Mouse (Mus musculus): Measurements from ENCODE around the gene Dll1.
A peak's percentile ranks its signal among the peaks of the same experiment; 100 is the strongest.

Dll1 gene

GRCm38 (mm10) chr17:15376494-15377181 is at the start of gene Dll1:
Gene Dll1, minus strand, starts transcription at chr17:15376872.
- peak; percentile 74 for DNase-seq (ENCODE audit: low read depth, low spot score)

GRCm38 (mm10) chr17:15425931-15426330 is 49.3 kb upstream of the Dll1 start:
- no peak for DNase-seq (ENCODE audit: low read depth, low spot score)

- no peak for DNase-seq (ENCODE audit: low read depth, low spot score)
These were observed 46.6 kb upstream of the Dll1 start for GRCm38 (mm10) chr17:15423080-15423765.

- no peak for DNase-seq (ENCODE audit: low read depth, low spot score)
These were observed 46.0 kb upstream of the Dll1 start for GRCm38 (mm10) chr17:15422666-15423065.

- no peak for DNase-seq (ENCODE audit: low read depth, low spot score)
These were observed 44.8 kb upstream of the Dll1 start for GRCm38 (mm10) chr17:15421446-15421845.

- DNase-seq (ENCODE audit: low read depth, low spot score), result no peak
These were observed 43.4 kb upstream of the Dll1 start for GRCm38 (mm10) chr17:15420021-15420603.

- no peak for DNase-seq (ENCODE audit: low read depth, low spot score)
These were observed 42.9 kb upstream of the Dll1 start for GRCm38 (mm10) chr17:15419534-15419933.

- no peak for DNase-seq (ENCODE audit: low read depth, low spot score)
These were observed 40.0 kb upstream of the Dll1 start for GRCm38 (mm10) chr17:15416596-15417215.

- no peak for DNase-seq (ENCODE audit: low read depth, low spot score)
These were observed 34.2 kb upstream of the Dll1 start for GRCm38 (mm10) chr17:15410861-15411260.

GRCm38 (mm10) chr17:15409261-15409660 is 32.6 kb upstream of the Dll1 start:
- no peak for DNase-seq (ENCODE audit: low read depth, low spot score)

- no peak for DNase-seq (ENCODE audit: low read depth, low spot score)
These were observed 29.9 kb upstream of the Dll1 start for GRCm38 (mm10) chr17:15406576-15406975.

GRCm38 (mm10) chr17:15401716-15402115 is 25.0 kb upstream of the Dll1 start:
- DNase-seq (ENCODE audit: low read depth, low spot score), result no peak

- DNase-seq (ENCODE audit: low read depth, low spot score), result peak; percentile 97
These were observed 19.5 kb upstream of the Dll1 start, which contains the start of gene Fam120b for GRCm38 (mm10) chr17:15395997-15396675. Gene Fam120b, plus strand, starts transcription at chr17:15396202.

GRCm38 (mm10) chr17:15389356-15389755 is 12.7 kb upstream of the Dll1 start:
- no peak for DNase-seq (ENCODE audit: low read depth, low spot score)

GRCm38 (mm10) chr17:15388892-15389291 is 12.2 kb upstream of the Dll1 start:
- DNase-seq (ENCODE audit: low read depth, low spot score), result no peak

GRCm38 (mm10) chr17:15383360-15383759 is 6.7 kb upstream of the Dll1 start:
- DNase-seq (ENCODE audit: low read depth, low spot score), result peak; percentile 33

GRCm38 (mm10) chr17:15381869-15382660 is 5.4 kb upstream of the Dll1 start:
- DNase-seq (ENCODE audit: low read depth, low spot score), result peak; percentile 51

- DNase-seq (ENCODE audit: low read depth, low spot score), result no peak
These were observed 4.6 kb upstream of the Dll1 start for GRCm38 (mm10) chr17:15381092-15381860.

GRCm38 (mm10) chr17:15380641-15381051 is 4.0 kb upstream of the Dll1 start:
- DNase-seq (ENCODE audit: low read depth, low spot score), result peak; percentile 97
